Mouse (Mus musculus) spleen, adult 2 months (tissue): ENCODE measurements around the gene Dennd5a. TPM values are rescaled to one million over a fixed set of nuclear protein-coding genes. Genes with fewer than 3 reads are reported as not detected.

ENCODE experiments used
- DNase-seq, 2 experiments: peaks; one replicate each; pipeline versions ENCODE4 v3.0.0 to v3.0.0-alpha.2; 2012 to 2021; ENCODE audit warnings: low spot score in 2 of 2, low read depth in 1 of 2
- H3K27ac ChIP-seq: fragments of 200-500 bp; 2 replicates; pipeline ENCODE4 v1.5.1; 2012; ENCODE audit warnings: low read length, inconsistent platforms; ENCODE audit not compliant: insufficient read depth
- H3K27me3 ChIP-seq: fragments of 200-500 bp; 2 replicates; pipeline ENCODE4 v1.6.1; 2012; ENCODE audit warnings: mild to moderate bottlenecking, moderate library complexity, low read length, inconsistent platforms; ENCODE audit not compliant: control insufficient read depth, insufficient read depth
- H3K36me3 ChIP-seq: fragments of 200-500 bp; 2 replicates; pipeline ENCODE4 v1.6.1; 2012; ENCODE audit warnings: mild to moderate bottlenecking, low read length, inconsistent platforms; ENCODE audit not compliant: control insufficient read depth, insufficient read depth
- H3K4me1 ChIP-seq: fragments of 200-500 bp; 2 replicates; pipeline ENCODE4 v1.6.1; 2011; ENCODE audit warnings: inconsistent platforms; ENCODE audit not compliant: control insufficient read depth, insufficient read depth, insufficient read length
- H3K4me3 ChIP-seq: fragments of 200-500 bp; 2 replicates; pipeline ENCODE4 v1.5.1; 2011; ENCODE audit warnings: mild to moderate bottlenecking, inconsistent platforms; ENCODE audit not compliant: insufficient read depth, insufficient read length; ENCODE audit errors: extremely low read depth
- CTCF ChIP-seq: fragments of 200-500 bp; IDR thresholded peaks from 2 replicates; pipeline ENCODE4 v1.5.1; 2011; ENCODE audit warnings: mild to moderate bottlenecking, inconsistent platforms; ENCODE audit not compliant: insufficient read depth, insufficient read length, insufficient replicate concordance; ENCODE audit errors: extremely low read depth
- POLR2A ChIP-seq: fragments of 200-500 bp; IDR thresholded peaks from 2 replicates; pipeline ENCODE4 v1.6.1; 2011; ENCODE audit warnings: low read depth, low read length, inconsistent platforms
- WGBS: fragments of 180-500 bp; shearing (Covaris S2); methylation state at CpG from one replicate; pipeline ENCODE4 v1.1.7; 2018; 5-methylcytosine and 5-hydroxymethylcytosine counted together
- polyA plus RNA-seq: library from polyadenylated mRNA; depleted of rRNA; stranded (reverse); fragments of >200 nt; gene quantifications from 2 replicates; pipeline ENCODE4 v1.2.3, GENCODE M21; 2012

Dennd5a gene
- polyA plus RNA-seq, 1 experiment, result 49.8 TPM

GRCm38 (mm10) chr7:109962596-109962995 lies 2.3 kb upstream of the Dennd5a start:
- 85% methylated on average over 4 of the region's 4 CpGs for WGBS
- no peak for TF ChIP-seq POLR2A
- H3K36me3 ChIP-seq, result no peaks in the 10 kb centered on the region

GRCm38 (mm10) chr7:109961570-109961969 lies 1.3 kb upstream of the Dennd5a start:
- 88% methylated on average over 2 of the region's 2 CpGs for WGBS
- no peaks in the 10 kb centered on the region for H3K36me3 ChIP-seq
- no peaks in the 10 kb centered on the region for H3K27me3 ChIP-seq
- no peak overlapping the region for H3K27ac ChIP-seq
- H3K4me1 ChIP-seq, result peaks cover 9% of the 10 kb centered on the region; the same call in 1 of the 2 replicates
- no peak for DNase-seq
- no peak overlapping the region for H3K4me3 ChIP-seq
- TF ChIP-seq POLR2A (no peak), CTCF (no peak)

More at GRCm38 (mm10) chr7:109962596-109962995, 2.3 kb upstream of the Dennd5a start:
- no peak for DNase-seq
- no peak overlapping the region for H3K4me3 ChIP-seq
- H3K27me3 ChIP-seq, result no peaks in the 10 kb centered on the region
- no peak overlapping the region for H3K27ac ChIP-seq
- peaks cover 9% of the 10 kb centered on the region; the same call in 1 of the 2 replicates for H3K4me1 ChIP-seq

- H3K36me3 ChIP-seq, result no peaks in the 10 kb centered on the region
- H3K4me3 ChIP-seq, result peak overlapping the region; percentile 68
- WGBS, result 18% methylated on average over 13 of the region's 13 CpGs
- H3K27me3 ChIP-seq, result no peaks in the 10 kb centered on the region
- no peak for DNase-seq
- H3K27ac ChIP-seq, result 0 out of 2 replicates have a peak overlapping the region, but pooled peaks have one; percentile 83
- TF ChIP-seq POLR2A (no peak), CTCF (no peak)
- H3K4me1 ChIP-seq, result peaks cover 9% of the 10 kb centered on the region; the same call in 1 of the 2 replicates
Measured at GRCm38 (mm10) chr7:109960613-109961154, 414 bp upstream of the Dennd5a start.

- H3K36me3 ChIP-seq, result no peaks in the 10 kb centered on the region
- WGBS, result 2% methylated on average over 18 of the region's 18 CpGs
Measured at GRCm38 (mm10) chr7:109958843-109959715, 1.2 kb downstream of the Dennd5a start.

GRCm38 (mm10) chr7:109957996-109958789 lies 2.1 kb downstream of the Dennd5a start:
- no peak for DNase-seq
- WGBS, result 69% methylated on average over 8 of the region's 8 CpGs
- Histone ChIP-seq H3K27me3 (no peaks in the 10 kb centered on the region), H3K27ac (no peak overlapping the region), H3K4me3 (no peak overlapping the region; the same call in 1 of the 2 replicates), H3K36me3 (no peaks in the 10 kb centered on the region), H3K4me1 (peaks cover 9% of the 10 kb centered on the region; the same call in 1 of the 2 replicates)
- no peak for TF ChIP-seq POLR2A
- TF ChIP-seq CTCF, result no peak

More at GRCm38 (mm10) chr7:109958843-109959715, 1.2 kb downstream of the Dennd5a start:
- Histone ChIP-seq H3K27me3 (no peaks in the 10 kb centered on the region), H3K4me3 (peak overlapping the region; percentile 68), H3K27ac (peak overlapping the region; percentile 83), H3K4me1 (peaks cover 9% of the 10 kb centered on the region; the same call in 1 of the 2 replicates)
- TF ChIP-seq POLR2A (no peak), CTCF (no peak)
- DNase-seq, result no peak

GRCm38 (mm10) chr7:109954622-109955401 lies 5.5 kb downstream of the Dennd5a start:
- WGBS, result 65% methylated on average over 6 of the region's 6 CpGs
- no peak overlapping the region for H3K4me3 ChIP-seq
- H3K4me1 ChIP-seq, result peaks cover 5% of the 10 kb centered on the region; the same call in 1 of the 2 replicates
- no peaks in the 10 kb centered on the region for H3K36me3 ChIP-seq
- TF ChIP-seq CTCF (no peak), POLR2A (no peak)
- no peaks in the 10 kb centered on the region for H3K27me3 ChIP-seq
- no peak for DNase-seq
- H3K27ac ChIP-seq, result no peak overlapping the region
